Mouse (Mus musculus): ENCODE measurements around the gene Sstr2. TPM values are rescaled to one million over a fixed set of nuclear protein-coding genes. Genes with fewer than 3 reads are reported as not detected.

Gene Sstr2
- 0.24 TPM for polyA plus RNA-seq (2014; fragmentation: Illumina TruSeq; extraction: RNeasy Lipid Tissue Mini Kit (QIAGEN cat#74804); ENCODE audit: low read depth, low replicate concordance)

DNA sequence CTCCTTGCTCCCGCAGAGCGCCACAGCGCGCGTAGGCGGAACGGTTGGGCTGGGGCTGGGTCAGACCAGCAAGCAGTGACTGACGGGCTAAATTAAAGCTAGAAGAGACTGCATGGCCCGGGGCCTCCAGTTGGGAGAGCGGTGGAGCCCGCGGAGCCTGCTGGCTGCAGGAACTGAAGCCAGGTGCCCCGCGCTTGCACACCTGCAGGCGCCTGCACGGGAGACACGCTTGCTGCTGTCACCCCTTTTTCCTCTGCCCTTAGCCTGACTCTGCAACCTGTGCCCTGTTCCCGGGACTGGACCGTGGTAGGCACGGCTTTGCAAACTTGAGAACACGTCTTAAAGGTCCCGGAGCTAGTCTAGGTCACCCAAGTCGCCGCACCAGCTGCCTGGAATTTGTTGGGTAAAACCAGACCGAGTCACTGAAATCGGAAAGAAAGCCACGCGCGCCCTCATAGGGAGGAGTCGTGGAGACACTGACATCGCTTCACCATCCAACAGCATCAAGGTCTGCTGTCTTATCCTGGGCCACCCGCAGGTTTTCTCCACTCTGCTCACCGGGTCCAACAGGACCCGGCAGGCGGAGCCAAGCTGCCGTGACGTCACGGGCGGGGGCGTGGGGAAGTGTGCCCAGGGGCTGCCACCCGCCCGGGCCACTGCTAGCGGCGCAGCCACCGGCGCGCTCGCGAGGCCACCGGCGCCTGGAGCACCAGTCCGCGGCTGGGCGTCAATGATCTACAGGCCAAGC is at the start of gene Sstr2:
Gene Sstr2 (plus strand): TSS at position 671 of the 748 bp plus-strand sequence.

GRCm38 (mm10) chr11:113648690-113649352 is 29.7 kb downstream of the Sstr2 start, which contains the start of gene Cog1:
Gene Cog1, plus strand, starts transcription at chr11:113649169.

DNA sequence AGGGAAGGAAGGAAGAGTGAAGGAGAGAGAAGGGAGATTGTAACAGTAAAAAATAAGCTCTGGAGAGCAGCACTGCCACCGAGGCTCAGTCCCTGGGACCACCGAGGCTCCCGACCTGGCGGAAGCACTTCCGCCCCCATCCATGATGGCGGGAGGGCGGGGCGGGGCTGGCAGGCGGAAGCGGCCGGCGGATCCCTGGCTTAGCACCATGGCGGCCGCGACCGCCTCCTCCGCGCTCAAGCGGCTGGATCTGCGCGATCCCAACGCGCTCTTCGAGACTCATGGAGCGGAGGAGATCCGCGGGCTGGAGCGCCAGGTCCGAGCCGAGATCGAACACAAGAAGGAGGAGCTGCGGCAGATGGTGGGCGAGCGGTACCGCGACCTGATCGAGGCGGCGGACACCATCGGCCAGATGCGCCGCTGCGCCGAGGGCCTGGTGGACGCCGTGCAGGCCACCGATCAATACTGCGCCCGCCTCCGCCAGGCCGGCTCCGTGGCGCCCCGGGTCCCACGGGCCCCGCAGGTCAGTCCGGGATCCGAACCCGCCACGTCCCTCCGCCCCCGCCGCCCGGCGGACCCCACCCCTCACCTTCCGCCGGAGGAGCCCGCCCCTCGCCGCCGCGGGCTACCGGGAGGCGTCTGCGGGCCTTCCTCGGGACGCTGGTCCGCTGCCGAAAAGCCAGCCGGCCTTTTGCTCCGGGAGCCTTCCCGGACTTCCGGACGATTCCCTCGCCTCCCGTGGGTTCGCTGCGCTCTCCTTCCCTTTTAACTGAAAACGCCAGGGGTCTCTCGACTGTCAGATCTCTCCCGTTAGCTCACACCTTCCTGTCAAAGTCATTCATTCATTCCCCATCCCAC is 30.4 kb downstream of the Sstr2 start, which contains the start of gene Slc39a11:
Gene Slc39a11 (minus strand): TSS at position 727 of the 858 bp plus-strand sequence.

Other genes starting within 250 kb of the Sstr2 start
- gene Cog1, start 29.8 kb downstream of the Sstr2 start, polyA plus RNA-seq (2014; fragmentation: Illumina TruSeq; extraction: RNeasy Lipid Tissue Mini Kit (QIAGEN cat#74804); ENCODE audit: low read depth, low replicate concordance): 5.3 TPM
- 3.2 TPM for gene Slc39a11, start 30.7 kb downstream of the Sstr2 start, polyA plus RNA-seq (2014; fragmentation: Illumina TruSeq; extraction: RNeasy Lipid Tissue Mini Kit (QIAGEN cat#74804); ENCODE audit: low read depth, low replicate concordance)
- 38.1 TPM for gene Fam104a, start 64.8 kb downstream of the Sstr2 start, polyA plus RNA-seq (2014; fragmentation: Illumina TruSeq; extraction: RNeasy Lipid Tissue Mini Kit (QIAGEN cat#74804); ENCODE audit: low read depth, low replicate concordance)
- gene D11Wsu47e, start 65.1 kb downstream of the Sstr2 start, polyA plus RNA-seq (2014; fragmentation: Illumina TruSeq; extraction: RNeasy Lipid Tissue Mini Kit (QIAGEN cat#74804); ENCODE audit: low read depth, low replicate concordance): 209 TPM
- gene Cpsf4l, start 90.7 kb downstream of the Sstr2 start, polyA plus RNA-seq (2014; fragmentation: Illumina TruSeq; extraction: RNeasy Lipid Tissue Mini Kit (QIAGEN cat#74804); ENCODE audit: low read depth, low replicate concordance): 5.7 TPM
- gene Cdc42ep4, start 132.5 kb downstream of the Sstr2 start, polyA plus RNA-seq (2014; fragmentation: Illumina TruSeq; extraction: RNeasy Lipid Tissue Mini Kit (QIAGEN cat#74804); ENCODE audit: low read depth, low replicate concordance): 2.9 TPM